Mouse (Mus musculus): ENCODE data around the gene Abca8a.

DNA sequence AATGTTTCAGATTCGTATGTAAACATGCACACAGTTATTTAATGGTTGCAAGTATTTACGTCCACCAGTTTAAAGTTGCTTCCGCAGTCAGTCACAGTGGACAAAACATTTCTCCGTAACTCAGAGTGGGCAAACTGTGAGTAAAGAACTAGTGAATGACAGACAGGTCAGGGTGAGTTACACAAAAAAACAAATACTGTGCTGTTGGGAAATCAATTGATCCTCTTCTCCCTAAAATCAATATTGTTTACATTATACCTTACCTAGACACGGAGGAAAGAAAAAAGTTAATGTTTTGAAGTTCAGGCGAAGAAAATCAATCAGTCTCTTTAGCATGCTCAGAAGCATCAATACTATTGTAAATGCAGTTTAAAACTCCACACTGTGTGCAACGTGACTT is 5.7 kb upstream of the Abca8a start:
- no peak for TF ChIP-seq CTCF (IDR thresholded peaks at IDR 0.05; ENCODE audit: control insufficient read depth, insufficient read depth, low read length)
- no peak for TF ChIP-seq POLR2A (IDR thresholded peaks at IDR 0.05; ENCODE audit: borderline replicate concordance, control insufficient read depth, low read depth, low read length)
